Mouse (Mus musculus) liver, adult 2 months (tissue): Measurements from ENCODE around the gene Hspbap1.

ENCODE experiments used
- CTCF ChIP-seq: fragments of 200-500 bp; IDR thresholded peaks from 2 replicates; pipeline ENCODE4 v1.5.1; 2011; ENCODE audit warnings: low read depth, low read length, control low read depth
- POLR2A ChIP-seq: fragments of 200-500 bp; IDR thresholded peaks from 2 replicates; pipeline ENCODE4 v1.6.1; 2011; ENCODE audit warnings: low read length, control low read depth; ENCODE audit not compliant: insufficient read depth; ENCODE audit errors: extremely low read depth

DNA sequence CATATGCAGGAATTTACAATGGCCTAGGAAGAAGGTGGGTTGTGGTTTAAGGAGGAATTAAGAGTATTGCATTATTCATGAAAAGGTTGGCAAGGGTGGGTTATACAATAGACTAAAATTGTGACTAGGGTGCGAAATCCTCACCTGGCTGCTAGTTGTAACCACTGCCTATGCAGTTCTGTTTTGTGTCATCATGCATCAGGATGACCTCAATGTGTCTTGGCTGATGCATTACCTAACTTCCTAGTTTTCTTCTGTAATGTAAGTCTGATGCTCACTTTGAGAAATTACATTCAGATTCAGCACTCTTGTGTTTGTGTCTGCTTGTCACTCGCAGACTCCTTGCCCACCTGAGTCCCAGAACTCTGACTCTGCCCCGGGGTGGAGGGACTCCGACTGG, 18.3 kb upstream of the Hspbap1 start:
- TF ChIP-seq POLR2A, result no peak
- TF ChIP-seq CTCF, result no peak
